In the genomic region with DNA sequence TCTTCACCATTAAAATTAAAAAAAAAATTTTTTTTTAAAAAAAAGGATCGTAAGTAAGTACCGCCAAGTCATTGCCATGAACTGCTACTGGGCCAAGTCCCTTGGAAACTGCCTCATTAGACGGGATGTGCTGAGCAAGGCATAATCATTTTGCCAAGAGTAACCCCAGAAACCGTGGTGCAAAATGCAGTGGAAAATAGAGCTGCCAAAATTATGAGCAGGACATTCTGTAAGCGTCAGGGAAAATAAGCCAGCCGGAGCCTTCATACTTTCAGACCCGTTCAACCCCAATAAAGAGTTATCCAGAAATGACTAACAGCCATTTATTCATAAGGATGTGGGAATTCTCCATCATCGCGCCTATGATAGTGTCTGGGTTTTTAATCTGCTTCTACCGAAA, we compare ENCODE assay signal across 8 mouse cellular contexts.
A peak's percentile ranks its signal among the peaks of the same experiment; 100 is the strongest.
DNase-seq lines count a peak whose midpoint lies in the region; ATAC-seq and TF ChIP-seq lines count a peak whose summit lies in the region.

No protein-coding gene starts in this region.

- no peak for TF ChIP-seq EP300 in heart, adult 2 months (IDR thresholded peaks at IDR 0.05; ENCODE audit: insufficient read depth, low read depth, low read length)
- TF ChIP-seq EP300 in lung, postnatal 0 days (IDR thresholded peaks at IDR 0.05) = peak; percentile 25; the same call in 1 of the 2 replicates

- H3K27me3 ChIP-seq in heart, adult 2 months (ENCODE audit: control insufficient read depth, insufficient read depth, low read length) = no peaks in the 10 kb centered on the region
- H3K27me3 ChIP-seq in embryonic facial prominence, embryonic 11.5 days (ENCODE audit: control insufficient read depth, insufficient read depth, low read length) = no peaks in the 10 kb centered on the region
- no peaks in the 10 kb centered on the region for H3K27me3 ChIP-seq in lung, postnatal 0 days (replicated peaks; ENCODE audit: insufficient read depth, low read length)

- H3K79me2 ChIP-seq in heart, adult 2 months (replicated peaks; ENCODE audit: control insufficient read depth, insufficient read depth, low read length) = peaks cover 3% of the 10 kb centered on the region; the same call in 1 of the 2 replicates

- peak; percentile 36 to 41 for DNase-seq in heart, adult 2 months
- no peak for DNase-seq in heart, postnatal 14 days
- DNase-seq in embryonic facial prominence, embryonic 11.5 days (ENCODE audit: low spot score) = peak; percentile 9
- DNase-seq in lung, postnatal 0 days (ENCODE audit: low spot score) = peak; percentile 78
- no peak for DNase-seq in embryo, embryonic 11 days
- DNase-seq in gastrocnemius, postnatal 14 days = no peak
- no peak for DNase-seq in thymus, postnatal 4 days

- peak overlapping the region; percentile 92 for H3K27ac ChIP-seq in heart, adult 2 months
- H3K27ac ChIP-seq in embryonic facial prominence, embryonic 11.5 days (replicated peaks; ENCODE audit: low read depth, low read length) = no peak overlapping the region
- peak overlapping the region; percentile 94 for H3K27ac ChIP-seq in lung, postnatal 0 days (ENCODE audit: low read length)

- H3K9ac ChIP-seq in heart, adult 2 months (ENCODE audit: low read depth, low read length) = peak overlapping the region; percentile 79
- peak overlapping the region; percentile 58; the same call in 1 of the 2 replicates for H3K9ac ChIP-seq in embryonic facial prominence, embryonic 11.5 days (replicated peaks; ENCODE audit: low read length)
- H3K9ac ChIP-seq in lung, postnatal 0 days (replicated peaks; ENCODE audit: low read depth) = peak overlapping the region; percentile 70

- H3K4me3 ChIP-seq in heart, adult 2 months = peak overlapping the region; percentile 72
- H3K4me3 ChIP-seq in embryonic facial prominence, embryonic 11.5 days (ENCODE audit: low read depth, low read length) = peak overlapping the region; percentile 46
- peak overlapping the region; percentile 63 for H3K4me3 ChIP-seq in lung, postnatal 0 days (ENCODE audit: low read depth, low read length)

- peak overlapping the region; percentile 50 for H3K4me2 ChIP-seq in embryonic facial prominence, embryonic 11.5 days (ENCODE audit: low read depth, low read length)
- peak overlapping the region; percentile 69 for H3K4me2 ChIP-seq in lung, postnatal 0 days (replicated peaks; ENCODE audit: low read depth, low read length)

- TF ChIP-seq CTCF in heart, adult 2 months (IDR thresholded peaks at IDR 0.05) = no peak
- TF ChIP-seq CTCF in lung, postnatal 0 days (IDR thresholded peaks at IDR 0.05) = no peak

- no peak for TF ChIP-seq POLR2A in heart, adult 2 months (IDR thresholded peaks at IDR 0.05; ENCODE audit: insufficient read depth, low read depth, low read length)

- H3K9me3 ChIP-seq in embryonic facial prominence, embryonic 11.5 days (replicated peaks; ENCODE audit: control insufficient read depth, low read length) = no peaks in the 10 kb centered on the region
- no peaks in the 10 kb centered on the region for H3K9me3 ChIP-seq in lung, postnatal 0 days (ENCODE audit: low read length)

- intact Hi-C loops in heart, adult 2 months (cut with DNase I) = loop anchor here (1.0 to 5.0 kb wide), 6 partner anchors 24 to 215 kb away; partner anchors contain the start of gene Nedd9
- intact Hi-C loops in heart, postnatal 14 days (cut with DNase I) = loop anchor here (2.0 to 5.0 kb wide), 2 partner anchors 99 to 215 kb away; no protein-coding TSS in a partner anchor
- intact Hi-C loops in gastrocnemius, postnatal 14 days (cut with DNase I; ENCODE audit: low total_unique reads) = no loop called here

- WGBS in heart, adult 2 months = 2% methylated on average over 10 of the region's 10 CpGs
- WGBS in embryonic facial prominence, embryonic 11.5 days = 23% methylated on average over 10 of the region's 10 CpGs
- 5% methylated on average over 10 of the region's 10 CpGs for WGBS in lung, postnatal 0 days

- peaks cover 19% of the 10 kb centered on the region for H3K36me3 ChIP-seq in heart, adult 2 months (ENCODE audit: control insufficient read depth, insufficient read depth, low read length)
- no peaks in the 10 kb centered on the region for H3K36me3 ChIP-seq in embryonic facial prominence, embryonic 11.5 days (replicated peaks; ENCODE audit: control insufficient read depth, insufficient read depth, low read depth, low read length)
- H3K36me3 ChIP-seq in lung, postnatal 0 days (ENCODE audit: insufficient read depth, low read length) = no peaks in the 10 kb centered on the region

- no peak for ATAC-seq in embryonic facial prominence, embryonic 11.5 days (replicated peaks; ENCODE audit: insufficient number of reproducible peaks, low FRiP score, low TSS enrichment, low read depth)
- ATAC-seq in inflammation-experienced regulatory T-cells, adult 6 months = peak; percentile 4
- ATAC-seq in lung, postnatal 0 days = no peak

- peaks cover 12% of the 10 kb centered on the region for H3K4me1 ChIP-seq in heart, adult 2 months (ENCODE audit: control insufficient read depth, insufficient read depth, low read length)
- no peaks in the 10 kb centered on the region for H3K4me1 ChIP-seq in embryonic facial prominence, embryonic 11.5 days (ENCODE audit: control insufficient read depth, insufficient read depth, low read length)
- H3K4me1 ChIP-seq in lung, postnatal 0 days (ENCODE audit: insufficient read depth, low read depth, low read length) = peaks cover 33% of the 10 kb centered on the region; the same call in 1 of the 2 replicates

Comparison
In these comparisons a context has a peak if more than half of its experiments do, and no peak if none do; other contexts are left out.
1. DNase-seq: peak in heart, adult 2 months (2 of 2), embryonic facial prominence, embryonic 11.5 days (single experiment) and lung, postnatal 0 days (single experiment); none in heart, postnatal 14 days (0 of 2), embryo, embryonic 11 days (single experiment), gastrocnemius, postnatal 14 days (single experiment) and thymus, postnatal 4 days (single experiment).
2. Peak in every context shown above with its lines, with median percentiles within 50 percentile points of each other: H3K4me3 ChIP-seq and H3K9ac ChIP-seq.